Mouse (Mus musculus) layer of hippocampus, adult 2 months (tissue): Measurements from ENCODE around the gene Lysmd3. TPM values are rescaled to one million over a fixed set of nuclear protein-coding genes. Genes with fewer than 3 reads are reported as not detected.

Experiments
- DNase-seq, 2 experiments: peaks; one replicate each; pipeline ENCODE4 v3.0.0; 2022; ENCODE audit warnings: low spot score in 2 of 2
- H3K27ac ChIP-seq: fragments of 200-600 bp; 2 replicates; pipeline ENCODE4 v1.8.1; 2022
- H3K4me3 ChIP-seq: fragments of 200-600 bp; 2 replicates; pipeline ENCODE4 v1.8.1; 2022; ENCODE audit warnings: mild to moderate bottlenecking
- CTCF ChIP-seq: fragments of 200-600 bp; conservative IDR thresholded peaks from 2 replicates; pipeline ENCODE4 v1.8.1; 2022; ENCODE audit warnings: antibody characterized with exemption, mild to moderate bottlenecking, moderate library complexity
- total RNA-seq, 2 experiments: library from RNA; stranded (reverse); gene quantifications; 2 replicates each; pipeline ENCODE4 v1.2.3; 2021

The Lysmd3 gene
- total RNA-seq, 2 experiments from 2014 or later: 12.5 to 13.1 TPM

DNA sequence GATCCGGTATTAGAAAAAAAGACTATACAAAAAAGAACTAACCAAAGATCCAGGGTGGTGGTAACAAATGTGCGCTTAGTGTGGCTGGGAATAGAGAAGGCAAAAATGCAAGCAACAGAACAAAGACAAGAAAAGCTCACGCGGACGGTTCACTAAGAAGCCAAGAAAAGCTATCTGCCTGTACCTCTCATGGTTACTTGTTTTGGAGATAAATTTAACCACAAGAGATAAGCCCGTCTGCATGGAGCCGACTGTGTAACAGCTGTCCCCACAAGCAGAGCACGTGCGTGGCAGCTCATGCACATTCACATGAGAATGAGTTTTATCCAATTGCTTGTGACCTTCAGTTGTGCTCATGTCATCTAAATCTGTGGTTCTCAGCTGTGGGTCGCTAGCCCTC lies 33.0 kb downstream of the Lysmd3 start:
- H3K4me3 ChIP-seq: no peak overlapping the region
- TF ChIP-seq CTCF: no peak
- no peak overlapping the region for H3K27ac ChIP-seq
- no peak for DNase-seq

- Histone ChIP-seq H3K4me3 (no peak overlapping the region), H3K27ac (peak overlapping the region; percentile 69)
- TF ChIP-seq CTCF: no peak
- DNase-seq: peak; percentile 18 to 27
Measured at GRCm38 (mm10) chr13:81691606-81692005, 34.1 kb downstream of the Lysmd3 start.

DNA sequence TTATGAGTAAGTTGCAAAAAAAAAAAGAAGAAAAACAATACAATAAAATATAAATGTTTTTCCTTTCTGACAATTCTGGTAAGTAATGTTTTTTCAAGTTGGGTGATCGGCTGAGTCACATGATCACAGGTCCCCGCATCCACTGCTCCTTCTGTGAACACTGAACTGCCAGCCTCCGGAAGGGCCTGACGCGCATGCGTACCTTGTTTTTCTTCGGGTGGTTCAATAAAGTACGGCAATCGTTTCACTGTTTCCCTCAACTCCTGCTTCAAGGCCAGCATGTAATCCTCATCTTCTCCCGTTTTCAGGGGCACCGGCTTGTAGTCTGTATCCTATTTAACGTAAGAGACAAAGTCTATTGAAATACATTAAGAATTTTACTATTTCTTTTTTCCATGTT lies 37.0 kb downstream of the Lysmd3 start:
- no peak for TF ChIP-seq CTCF
- no peak for DNase-seq
- Histone ChIP-seq H3K4me3 (no peak overlapping the region), H3K27ac (no peak overlapping the region)

- no peak for DNase-seq
- H3K4me3 ChIP-seq: no peak overlapping the region
- TF ChIP-seq CTCF: 0 out of 2 replicates have a peak, but pooled peaks have one; percentile 9
- H3K27ac ChIP-seq: no peak overlapping the region
Measured at GRCm38 (mm10) chr13:81703148-81703547, 45.7 kb downstream of the Lysmd3 start.

DNA sequence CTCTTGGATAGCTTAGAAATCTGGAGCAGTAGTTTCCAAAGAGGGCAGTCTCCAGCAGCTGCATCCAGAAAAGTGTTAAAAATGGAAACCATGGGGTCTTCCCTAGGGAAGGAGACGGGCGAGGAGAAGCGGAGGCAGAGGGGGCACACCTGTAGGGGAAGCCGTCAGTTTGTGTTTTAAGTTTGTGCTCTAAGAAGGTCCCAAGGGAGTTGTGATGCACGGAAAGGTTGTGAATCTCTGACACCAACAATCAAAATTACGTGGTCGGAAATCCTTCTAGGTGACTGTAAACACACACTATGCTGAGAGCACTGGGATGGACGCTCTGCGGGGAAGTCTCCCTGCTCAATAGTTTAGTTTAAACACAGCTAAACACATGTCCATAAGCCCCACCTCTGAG lies 46.2 kb downstream of the Lysmd3 start:
- TF ChIP-seq CTCF: no peak
- H3K27ac ChIP-seq: no peak overlapping the region
- no peak for DNase-seq
- no peak overlapping the region for H3K4me3 ChIP-seq

DNA sequence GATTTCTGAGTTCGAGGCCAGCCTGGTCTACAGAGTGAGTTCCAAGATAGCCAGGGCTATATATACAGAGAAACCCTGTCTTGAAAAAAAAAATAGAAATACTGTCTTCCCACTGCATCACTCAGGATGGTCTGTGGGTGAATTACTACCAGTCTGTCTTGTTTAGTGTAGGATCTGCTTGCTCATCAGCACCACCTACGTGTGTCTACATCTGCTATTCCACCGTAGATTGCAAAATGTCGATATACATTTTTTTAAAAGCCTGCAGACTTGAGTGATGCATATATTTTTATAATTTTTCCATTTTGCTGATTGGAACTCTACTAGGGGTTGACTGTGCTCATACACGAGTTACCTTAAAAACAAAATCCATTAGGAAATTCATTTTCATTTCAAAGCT lies 48.8 kb downstream of the Lysmd3 start:
- H3K27ac ChIP-seq: peak overlapping the region; percentile 52; the same call in 1 of the 2 replicates
- H3K4me3 ChIP-seq: no peak overlapping the region
- TF ChIP-seq CTCF: peak; percentile 30
- no peak for DNase-seq

DNA sequence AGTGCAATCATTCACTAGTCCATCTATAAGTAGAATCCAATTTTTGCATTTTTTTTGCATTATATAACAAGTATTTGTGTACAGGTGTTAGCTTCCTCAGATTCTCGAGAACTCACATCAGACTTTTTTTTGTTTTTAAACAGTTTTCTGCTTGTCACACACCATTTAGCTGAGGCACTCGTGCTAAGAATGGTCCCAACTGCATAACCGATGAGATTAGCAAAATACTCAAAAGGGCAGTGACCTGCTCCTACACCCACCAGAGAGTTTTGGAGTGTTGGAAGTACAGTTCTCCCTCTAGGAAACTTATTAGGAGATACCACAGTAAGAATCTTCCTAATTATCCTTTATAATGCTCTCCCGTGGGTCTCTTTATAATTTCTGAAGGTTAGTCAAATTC lies 52.3 kb downstream of the Lysmd3 start:
- TF ChIP-seq CTCF: no peak
- Histone ChIP-seq H3K4me3 (peak overlapping the region; percentile 97), H3K27ac (no peak overlapping the region)
- DNase-seq: no peak

GRCm38 (mm10) chr13:81710266-81710665 lies 52.8 kb downstream of the Lysmd3 start:
- Histone ChIP-seq H3K27ac (peak overlapping the region; percentile 98), H3K4me3 (peak overlapping the region; percentile 97)
- DNase-seq: no peak
- no peak for TF ChIP-seq CTCF

DNA sequence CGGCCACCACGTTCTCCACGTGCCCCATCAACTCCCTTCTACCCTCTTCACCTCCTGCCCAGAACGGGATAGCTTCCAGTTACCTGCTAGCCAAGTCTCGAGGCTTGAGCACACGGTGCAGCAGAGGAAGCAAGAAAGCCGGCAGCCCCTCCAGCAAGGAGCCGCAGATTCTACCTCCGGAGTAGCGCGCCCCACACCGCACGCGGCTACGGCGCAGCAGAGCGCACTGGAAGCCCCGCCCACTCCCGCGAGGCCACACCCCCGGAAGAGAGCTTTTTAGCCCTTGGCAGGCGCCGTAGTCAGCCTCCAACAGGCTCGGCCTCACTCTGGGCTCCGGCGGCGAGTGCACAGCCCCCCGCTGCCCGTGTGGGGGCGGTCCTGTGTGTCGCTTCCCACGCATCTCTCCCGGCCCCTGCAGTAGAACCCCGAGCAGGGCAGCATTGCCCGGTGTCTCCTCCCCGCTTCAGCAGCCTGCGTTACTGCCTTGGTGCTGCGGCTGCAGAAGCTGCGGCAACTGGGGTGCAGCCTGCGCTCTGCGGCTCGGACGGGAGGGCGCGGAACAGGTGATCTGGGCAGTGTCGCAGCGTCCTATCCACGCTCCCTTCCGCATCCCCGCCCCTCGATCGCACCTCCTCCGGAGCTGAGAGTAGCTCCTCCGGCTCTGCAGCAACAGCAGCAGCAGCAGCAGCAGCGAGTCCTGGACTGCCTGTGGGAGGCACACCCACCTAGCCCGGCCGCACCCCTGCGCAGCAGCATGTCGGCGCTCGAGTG lies 53.5 kb downstream of the Lysmd3 start, which contains the start of the genes Polr3g and Mblac2:
TSS of gene Polr3g (minus strand) at position 239 of the 771 bp plus-strand sequence.
TSS of gene Mblac2 (plus strand) at position 567 of the 771 bp plus-strand sequence.
- DNase-seq: peak; percentile 95 to 97
- TF ChIP-seq CTCF: peak; percentile 51
- Histone ChIP-seq H3K27ac (peak within 1 kb of the TSS; percentile 98), H3K4me3 (peak within 1 kb of the TSS; percentile 97)

GRCm38 (mm10) chr13:81711546-81712371 lies 54.3 kb downstream of the Lysmd3 start:
- H3K27ac ChIP-seq: peak overlapping the region; percentile 98
- TF ChIP-seq CTCF: no peak
- peak; percentile 18 to 37 for DNase-seq

GRCm38 (mm10) chr13:81713896-81714295 lies 56.4 kb downstream of the Lysmd3 start:
- no peak for DNase-seq
- no peak for TF ChIP-seq CTCF
- Histone ChIP-seq H3K27ac (no peak overlapping the region), H3K4me3 (no peak overlapping the region)

More at GRCm38 (mm10) chr13:81711546-81712371, 54.3 kb downstream of the Lysmd3 start:
- peak overlapping the region; percentile 97 for H3K4me3 ChIP-seq

Other genes starting within 250 kb of the Lysmd3 start
- 1 to 10 TPM; 2.4 to 3.0 TPM for gene Adgrv1, start 24.5 kb upstream of the Lysmd3 start, total RNA-seq
- 1 to 10 TPM; 4.1 to 5.4 TPM for gene Polr3g, start 53.4 kb downstream of the Lysmd3 start, total RNA-seq
- 10 to 100 TPM; 20.2 to 21.6 TPM for gene Mblac2, start 53.7 kb downstream of the Lysmd3 start, total RNA-seq
- gene Cetn3, start 125.4 kb downstream of the Lysmd3 start, total RNA-seq: 100 to 1,000 TPM; 103 to 115 TPM